8 mouse cellular contexts compared by ENCODE assay signal in the genomic region with DNA sequence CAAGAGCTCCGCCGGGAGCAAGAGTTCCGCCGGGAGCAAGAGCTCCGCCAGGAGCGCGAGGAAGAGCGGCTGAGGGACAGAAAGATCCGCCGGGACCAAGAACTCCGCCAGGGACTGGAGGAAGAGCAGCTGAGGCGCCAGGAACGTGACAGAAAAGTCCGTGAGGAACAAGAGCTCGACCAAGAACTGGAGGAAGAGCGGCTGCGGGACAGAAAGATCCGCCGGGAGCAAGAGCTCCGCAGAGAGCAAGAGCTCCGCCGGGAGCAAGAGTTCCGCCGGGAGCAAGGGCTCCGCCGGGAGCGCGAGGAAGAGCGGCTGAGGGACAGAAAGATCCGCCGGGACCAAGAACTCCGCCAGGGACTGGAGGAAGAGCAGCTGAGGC. TPM values are rescaled to one million over a fixed set of nuclear protein-coding genes. Genes with fewer than 3 reads are reported as not detected.
DNase-seq lines count a peak whose midpoint lies in the region; ATAC-seq and TF ChIP-seq lines count a peak whose summit lies in the region.
"Not testable (repeated sequence)": the region's sequence is repeated elsewhere in the genome, so short reads cannot be mapped to it uniquely, and the experiment has no call there.

No protein-coding gene starts in this region.

- not testable (repeated sequence) for H3K36me3 ChIP-seq in E14TG2a.4 (ENCODE audit: insufficient read depth, low read length); forebrain, embryonic 16.5 days (ENCODE audit: control insufficient read depth, insufficient read depth); hindbrain, embryonic 10.5 days; kidney, embryonic 14.5 days (ENCODE audit: control insufficient read depth, insufficient read depth, low read length); limb, embryonic 15.5 days; megakaryocyte, embryonic 14.5 days (replicated peaks; ENCODE audit: low read length); neural tube, embryonic 14.5 days (ENCODE audit: control insufficient read depth, insufficient read depth, low read length)

- peaks cover 64% of the 10 kb centered on the region for H3K27me3 ChIP-seq in E14TG2a.4 (ENCODE audit: insufficient read depth, low read length)
- peaks cover 26% of the 10 kb centered on the region for H3K27me3 ChIP-seq in forebrain, embryonic 16.5 days (replicated peaks; ENCODE audit: control insufficient read depth, insufficient read depth, low read length)
- peaks cover 79% of the 10 kb centered on the region for H3K27me3 ChIP-seq in hindbrain, embryonic 10.5 days (ENCODE audit: insufficient read depth, poor library complexity, severe bottlenecking)
- H3K27me3 ChIP-seq in kidney, embryonic 14.5 days (ENCODE audit: control insufficient read depth, insufficient read depth, low read length), result peaks cover 44% of the 10 kb centered on the region
- peaks cover 49% of the 10 kb centered on the region for H3K27me3 ChIP-seq in limb, embryonic 15.5 days
- H3K27me3 ChIP-seq in megakaryocyte, embryonic 14.5 days (replicated peaks), result peaks cover 65% of the 10 kb centered on the region
- peaks cover 13% of the 10 kb centered on the region for H3K27me3 ChIP-seq in neural tube, embryonic 14.5 days (ENCODE audit: control insufficient read depth, insufficient read depth, low read length)

- H3K9me3 ChIP-seq in E14TG2a.4 (ENCODE audit: low read length); forebrain, embryonic 16.5 days (ENCODE audit: control insufficient read depth, low read length); hindbrain, embryonic 10.5 days; kidney, embryonic 14.5 days (ENCODE audit: control insufficient read depth, low read length); limb, embryonic 15.5 days; neural tube, embryonic 14.5 days (ENCODE audit: control insufficient read depth, low read length): not testable (repeated sequence)
- peaks cover 17% of the 10 kb centered on the region; the same call in 1 of the 2 replicates for H3K9me3 ChIP-seq in megakaryocyte, embryonic 14.5 days

- peaks cover 34% of the 10 kb centered on the region for H3K4me1 ChIP-seq in E14TG2a.4 (replicated peaks; ENCODE audit: low read depth, low read length)
- H3K4me1 ChIP-seq in forebrain, embryonic 16.5 days (replicated peaks; ENCODE audit: control insufficient read depth, insufficient read depth, low read length), result peaks cover 25% of the 10 kb centered on the region
- peaks cover 37% of the 10 kb centered on the region for H3K4me1 ChIP-seq in hindbrain, embryonic 10.5 days (replicated peaks)
- 0 out of 2 replicates have a peak, but pooled peaks cover 11% of the 10 kb centered on the region for H3K4me1 ChIP-seq in kidney, embryonic 14.5 days (ENCODE audit: control insufficient read depth, insufficient read depth, low read length)
- peaks cover 40% of the 10 kb centered on the region for H3K4me1 ChIP-seq in limb, embryonic 15.5 days
- peaks cover 43% of the 10 kb centered on the region for H3K4me1 ChIP-seq in megakaryocyte, embryonic 14.5 days
- not testable (repeated sequence) for H3K4me1 ChIP-seq in neural tube, embryonic 14.5 days (ENCODE audit: control insufficient read depth, insufficient read depth, low read length)

- DNase-seq in embryo, embryonic 11 days, result peak; percentile 19
- DNase-seq in hindbrain, embryonic 10.5 days (ENCODE audit: low spot score), result not testable (repeated sequence)

- not testable (repeated sequence) for H3K27ac ChIP-seq in forebrain, embryonic 16.5 days (ENCODE audit: low read length); kidney, embryonic 14.5 days (ENCODE audit: low read depth, low read length); neural tube, embryonic 14.5 days (ENCODE audit: low read depth, low read length)
- peak overlapping the region; percentile 62; the same call in 1 of the 2 replicates for H3K27ac ChIP-seq in hindbrain, embryonic 10.5 days
- H3K27ac ChIP-seq in limb, embryonic 15.5 days, result peak overlapping the region; percentile 34; the same call in 1 of the 2 replicates

- H3K4me3 ChIP-seq in E14TG2a.4 (replicated peaks; ENCODE audit: low read length), result peak overlapping the region; percentile 73
- H3K4me3 ChIP-seq in forebrain, embryonic 16.5 days (replicated peaks; ENCODE audit: low read length), result peak overlapping the region; percentile 70
- peak overlapping the region; percentile 67 for H3K4me3 ChIP-seq in hindbrain, embryonic 10.5 days
- H3K4me3 ChIP-seq in kidney, embryonic 14.5 days (ENCODE audit: low read length), result peak overlapping the region; percentile 57
- H3K4me3 ChIP-seq in limb, embryonic 15.5 days, result peak overlapping the region; percentile 52
- H3K4me3 ChIP-seq in megakaryocyte, embryonic 14.5 days (replicated peaks), result peak overlapping the region; percentile 76
- H3K4me3 ChIP-seq in neural tube, embryonic 14.5 days (ENCODE audit: low read depth, low read length), result peak overlapping the region; percentile 48

- H3K4me2 ChIP-seq in forebrain, embryonic 16.5 days (ENCODE audit: low read length), result peak overlapping the region; percentile 95
- peak overlapping the region; percentile 92 for H3K4me2 ChIP-seq in kidney, embryonic 14.5 days (replicated peaks; ENCODE audit: low read depth, low read length)
- peak overlapping the region; percentile 97 for H3K4me2 ChIP-seq in limb, embryonic 15.5 days
- peak overlapping the region; percentile 82 for H3K4me2 ChIP-seq in neural tube, embryonic 14.5 days (ENCODE audit: low read depth, low read length)

- under 1% methylated on average over 32 of the region's 32 CpGs for WGBS in forebrain, embryonic 16.5 days
- 1% methylated on average over 32 of the region's 32 CpGs for WGBS in hindbrain, embryonic 10.5 days
- WGBS in kidney, embryonic 14.5 days, result 1% methylated on average over 32 of the region's 32 CpGs
- WGBS in limb, embryonic 15.5 days, result 1% methylated on average over 32 of the region's 32 CpGs
- WGBS in neural tube, embryonic 14.5 days, result under 1% methylated on average over 32 of the region's 32 CpGs

- peak overlapping the region; percentile 18 for H3K9ac ChIP-seq in forebrain, embryonic 16.5 days (replicated peaks; ENCODE audit: low read depth, low read length)
- peak overlapping the region; percentile 50 for H3K9ac ChIP-seq in kidney, embryonic 14.5 days (ENCODE audit: low read depth, low read length)
- 0 out of 2 replicates have a peak overlapping the region, but pooled peaks have one; percentile 32 for H3K9ac ChIP-seq in limb, embryonic 15.5 days
- H3K9ac ChIP-seq in neural tube, embryonic 14.5 days (replicated peaks; ENCODE audit: low read depth, low read length), result not testable (repeated sequence)

- not testable (repeated sequence) for ATAC-seq in forebrain, embryonic 16.5 days; kidney, embryonic 14.5 days (ENCODE audit: low FRiP score, low TSS enrichment); limb, embryonic 15.5 days (ENCODE audit: insufficient number of reproducible peaks, low FRiP score, low TSS enrichment, low read depth); neural tube, embryonic 14.5 days (ENCODE audit: low read depth)

- TF ChIP-seq CTCF in E14TG2a.4 (conservative IDR thresholded peaks at IDR 0.05; ENCODE audit: low read length), result not testable (repeated sequence)

RNA-seq across cellular contexts. Expression of a gene that starts 4.6 kb away (rescaled TPM):
- 0.48 and 0.90 TPM in 2 replicates for polyA plus RNA-seq in forebrain, embryonic 16.5 days (2015; fragmentation: Nextera tagmentation; extraction: Ambion mirVana)
- polyA plus RNA-seq in hindbrain, embryonic 10.5 days (2016; fragmentation: Nextera tagmentation; extraction: Ambion mirVana), result 0.54 and 0.81 TPM in 2 replicates
- 1.5 and 3.0 TPM in 2 replicates for polyA plus RNA-seq in kidney, embryonic 14.5 days (2014; fragmentation: Nextera tagmentation; extraction: Ambion mirVana)
- 4.3 and 4.7 TPM in 2 replicates for polyA plus RNA-seq in limb, embryonic 15.5 days (2015; fragmentation: Nextera tagmentation; extraction: Ambion mirVana)
- not detected in 2 replicates for polyA plus RNA-seq in megakaryocyte, embryonic 14.5 days (2012; ENCODE audit: insufficient read depth, low replicate concordance)
- polyA plus RNA-seq in neural tube, embryonic 14.5 days (2014; fragmentation: Nextera tagmentation; extraction: Ambion mirVana), result 1.3 and 1.4 TPM in 2 replicates

RNA-seq across cellular contexts. Expression of a gene that starts 21.8 kb away (rescaled TPM):
- not detected in 2 replicates for polyA plus RNA-seq in forebrain, embryonic 16.5 days (2015; fragmentation: Nextera tagmentation; extraction: Ambion mirVana)
- not detected in 2 replicates for polyA plus RNA-seq in hindbrain, embryonic 10.5 days (2016; fragmentation: Nextera tagmentation; extraction: Ambion mirVana)
- polyA plus RNA-seq in kidney, embryonic 14.5 days (2014; fragmentation: Nextera tagmentation; extraction: Ambion mirVana), result 0.46 and 0.54 TPM in 2 replicates
- 0.09 TPM in 1 of 2 replicates, not detected in the other for polyA plus RNA-seq in limb, embryonic 15.5 days (2015; fragmentation: Nextera tagmentation; extraction: Ambion mirVana)
- not detected in 2 replicates for polyA plus RNA-seq in megakaryocyte, embryonic 14.5 days (2012; ENCODE audit: insufficient read depth, low replicate concordance)
- polyA plus RNA-seq in neural tube, embryonic 14.5 days (2014; fragmentation: Nextera tagmentation; extraction: Ambion mirVana), result 0.13 TPM in 1 of 2 replicates, not detected in the other

RNA-seq across cellular contexts. Expression of a gene that starts 53.2 kb away (rescaled TPM):
- not detected in 2 replicates for polyA plus RNA-seq in forebrain, embryonic 16.5 days (2015; fragmentation: Nextera tagmentation; extraction: Ambion mirVana)
- not detected in 2 replicates for polyA plus RNA-seq in hindbrain, embryonic 10.5 days (2016; fragmentation: Nextera tagmentation; extraction: Ambion mirVana)
- not detected in 2 replicates for polyA plus RNA-seq in kidney, embryonic 14.5 days (2014; fragmentation: Nextera tagmentation; extraction: Ambion mirVana)
- 0.05 and 0.16 TPM in 2 replicates for polyA plus RNA-seq in limb, embryonic 15.5 days (2015; fragmentation: Nextera tagmentation; extraction: Ambion mirVana)
- not detected in 2 replicates for polyA plus RNA-seq in megakaryocyte, embryonic 14.5 days (2012; ENCODE audit: insufficient read depth, low replicate concordance)
- not detected in 2 replicates for polyA plus RNA-seq in neural tube, embryonic 14.5 days (2014; fragmentation: Nextera tagmentation; extraction: Ambion mirVana)
